ENCODE assay signal across 25 mouse cellular contexts in the genomic region with DNA sequence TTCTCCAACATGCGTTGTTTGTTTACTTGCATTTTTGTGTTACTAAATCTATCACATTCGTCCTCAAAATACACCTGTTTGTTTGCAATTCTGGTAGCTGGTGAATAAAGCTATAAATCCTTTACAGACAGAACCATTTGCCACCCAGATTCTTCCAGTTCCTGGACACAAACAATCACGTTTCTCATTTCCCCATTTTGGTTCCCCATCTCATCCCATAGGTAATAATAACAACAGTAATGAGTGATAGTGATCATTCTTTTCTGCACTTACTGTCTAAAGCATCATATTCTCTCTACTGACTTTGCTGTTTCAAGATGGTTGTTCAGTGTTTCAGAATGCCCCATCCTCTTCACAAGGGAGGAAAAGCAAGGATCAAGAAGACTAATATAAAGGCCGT.
A peak's percentile ranks its signal among the peaks of the same experiment; 100 is the strongest.
DNase-seq lines count a peak whose midpoint lies in the region; ATAC-seq and TF ChIP-seq lines count a peak whose summit lies in the region.
"Had no signal": no experiment of that assay in that cellular context is flagged by ENCODE, and none has a peak within 500 bp of the region (broad histone marks: within the 10 kb centered on the region; RNA-seq: fewer than 3 reads in every experiment).

No protein-coding gene starts in this region.

- 84% methylated on average over 4 of the region's 4 CpGs for WGBS in kidney, embryonic 16.5 days
- WGBS in hindbrain, embryonic 11.5 days: 91% methylated on average over 4 of the region's 4 CpGs

- no peaks in the 10 kb centered on the region for H3K9me3 ChIP-seq in kidney, embryonic 16.5 days (ENCODE audit: low read length)
- no peaks in the 10 kb centered on the region for H3K9me3 ChIP-seq in hindbrain, embryonic 11.5 days (ENCODE audit: control insufficient read depth, low read length)
- H3K9me3 ChIP-seq: embryonic facial prominence, embryonic 13.5 days; embryonic facial prominence, embryonic 15.5 days; forebrain, embryonic 13.5 days; forebrain, embryonic 15.5 days had no signal

- no peak for DNase-seq in kidney, postnatal 4 days
- DNase-seq in c-Kit-positive CD71-positive TER-119-positive erythroid progenitor cells, embryonic 14.5 days (ENCODE audit: low spot score): no peak
- DNase-seq in hindbrain, embryonic 11.5 days (ENCODE audit: low spot score): no peak
- DNase-seq in embryo, embryonic 10.5 days (ENCODE audit: low spot score): no peak
- DNase-seq: adrenal gland, adult 8-10 months; B cell, adult 2 months; cerebellum, adult 11 months; cerebellum, adult 18-20 months; cerebellum, adult 8-10 months; cerebellum, adult 9-11 months; cerebellum, postnatal 14 days; cerebellum, postnatal 36 days; forebrain, postnatal 0 days had no signal

- H3K4me3 ChIP-seq in kidney, embryonic 16.5 days (ENCODE audit: low read length): no peak overlapping the region
- no peak overlapping the region for H3K4me3 ChIP-seq in embryonic fibroblast, embryonic 13.5 days (ENCODE audit: insufficient read depth, low read length)
- no peak overlapping the region for H3K4me3 ChIP-seq in hindbrain, embryonic 11.5 days (ENCODE audit: low read depth, low read length)
- H3K4me3 ChIP-seq: embryonic facial prominence, embryonic 13.5 days; embryonic facial prominence, embryonic 15.5 days; forebrain, embryonic 13.5 days; forebrain, embryonic 15.5 days had no signal

- no peaks in the 10 kb centered on the region for H3K36me3 ChIP-seq in kidney, embryonic 16.5 days (ENCODE audit: insufficient read depth, low read length)
- H3K36me3 ChIP-seq in hindbrain, embryonic 11.5 days (ENCODE audit: control insufficient read depth, insufficient read depth, low read length): no peaks in the 10 kb centered on the region
- H3K36me3 ChIP-seq: embryonic facial prominence, embryonic 13.5 days; embryonic facial prominence, embryonic 15.5 days; forebrain, embryonic 15.5 days; G1E had no signal

- H3K4me1 ChIP-seq in kidney, embryonic 16.5 days (ENCODE audit: insufficient read depth, low read length): no peaks in the 10 kb centered on the region
- H3K4me1 ChIP-seq in embryonic fibroblast, embryonic 13.5 days (ENCODE audit: control insufficient read depth, insufficient read depth, low read length): 0 out of 2 replicates have a peak, but pooled peaks cover 7% of the 10 kb centered on the region
- no peaks in the 10 kb centered on the region for H3K4me1 ChIP-seq in hindbrain, embryonic 11.5 days (replicated peaks; ENCODE audit: control insufficient read depth, insufficient read depth, low read length)
- H3K4me1 ChIP-seq: embryonic facial prominence, embryonic 13.5 days; forebrain, embryonic 13.5 days; forebrain, embryonic 15.5 days had no signal

- TF ChIP-seq CTCF in embryonic fibroblast, embryonic 13.5 days (IDR thresholded peaks at IDR 0.05; ENCODE audit: borderline replicate concordance, insufficient read depth, low read length): no peak

- H3K27ac ChIP-seq in kidney, embryonic 16.5 days (ENCODE audit: low read length): 0 out of 2 replicates have a peak overlapping the region, but pooled peaks have one; percentile 23
- H3K27ac ChIP-seq in embryonic fibroblast, embryonic 13.5 days (ENCODE audit: insufficient read depth, low read length): peak overlapping the region; percentile 82; the same call in 1 of the 2 replicates
- H3K27ac ChIP-seq in hindbrain, embryonic 11.5 days (ENCODE audit: low read depth, low read length): no peak overlapping the region
- H3K27ac ChIP-seq: embryonic facial prominence, embryonic 13.5 days; embryonic facial prominence, embryonic 15.5 days; forebrain, embryonic 13.5 days; forebrain, embryonic 15.5 days had no signal

- H3K27me3 ChIP-seq in kidney, embryonic 16.5 days (ENCODE audit: insufficient read depth, low read length): no peaks in the 10 kb centered on the region
- no peaks in the 10 kb centered on the region for H3K27me3 ChIP-seq in hindbrain, embryonic 11.5 days (ENCODE audit: control insufficient read depth, insufficient read depth, low read length)
- H3K27me3 ChIP-seq: CH12.LX; embryonic facial prominence, embryonic 13.5 days; embryonic facial prominence, embryonic 15.5 days; forebrain, embryonic 13.5 days; forebrain, embryonic 15.5 days; Patski had no signal

- H3K4me2 ChIP-seq in kidney, embryonic 16.5 days (replicated peaks; ENCODE audit: low read depth, low read length): no peak overlapping the region
- H3K4me2 ChIP-seq in hindbrain, embryonic 11.5 days (replicated peaks; ENCODE audit: low read depth, low read length): no peak overlapping the region
- H3K4me2 ChIP-seq: embryonic facial prominence, embryonic 13.5 days; embryonic facial prominence, embryonic 15.5 days; forebrain, embryonic 13.5 days; forebrain, embryonic 15.5 days had no signal

- H3K9ac ChIP-seq in kidney, embryonic 16.5 days (replicated peaks; ENCODE audit: low read length): no peak overlapping the region
- no peak overlapping the region for H3K9ac ChIP-seq in hindbrain, embryonic 11.5 days (ENCODE audit: low read depth, low read length)
- H3K9ac ChIP-seq: embryonic facial prominence, embryonic 13.5 days; embryonic facial prominence, embryonic 15.5 days; forebrain, embryonic 13.5 days; forebrain, embryonic 15.5 days; forebrain, postnatal 0 days had no signal

- ATAC-seq in kidney, embryonic 16.5 days (ENCODE audit: low FRiP score, low TSS enrichment): no peak
- peak; percentile 69 for ATAC-seq in megakaryocyte, adult 5-6 weeks (ENCODE audit: poor library complexity, severe bottlenecking)
- no peak for ATAC-seq in hindbrain, embryonic 11.5 days (ENCODE audit: low FRiP score)
- ATAC-seq: activated CD4-positive, CD25-positive, alpha-beta regulatory T cell, adult 4 months; CD4-positive, CD25-positive, alpha-beta regulatory T cell, adult 4 months; forebrain, embryonic 13.5 days; forebrain, embryonic 15.5 days; forebrain, postnatal 0 days had no signal

- TF ChIP-seq POLR2A in embryonic fibroblast, embryonic 13.5 days (IDR thresholded peaks at IDR 0.05; ENCODE audit: low read depth, low read length): no peak
